Mouse (Mus musculus) heart, postnatal 10 days (tissue): ENCODE results near the gene Eif4e. TPM values are rescaled to one million over a fixed set of nuclear protein-coding genes. Genes with fewer than 3 reads are reported as not detected.

Experiments
- DNase-seq, 2 experiments: peaks; one replicate each; pipeline ENCODE4 v3.0.0; 2021
- intact Hi-C: fragments of 180-260 bp; cut with DNase I; formaldehyde crosslinking; loops from one replicate; pipeline ENCODE4 v1.15.1; 2025
- total RNA-seq, 2 experiments: library from RNA; stranded (reverse); gene quantifications; 2 replicates each; pipeline ENCODE4 v1.2.3; 2021

Gene Eif4e
- 100 to 1,000 TPM; 125 to 138 TPM for total RNA-seq

DNA sequence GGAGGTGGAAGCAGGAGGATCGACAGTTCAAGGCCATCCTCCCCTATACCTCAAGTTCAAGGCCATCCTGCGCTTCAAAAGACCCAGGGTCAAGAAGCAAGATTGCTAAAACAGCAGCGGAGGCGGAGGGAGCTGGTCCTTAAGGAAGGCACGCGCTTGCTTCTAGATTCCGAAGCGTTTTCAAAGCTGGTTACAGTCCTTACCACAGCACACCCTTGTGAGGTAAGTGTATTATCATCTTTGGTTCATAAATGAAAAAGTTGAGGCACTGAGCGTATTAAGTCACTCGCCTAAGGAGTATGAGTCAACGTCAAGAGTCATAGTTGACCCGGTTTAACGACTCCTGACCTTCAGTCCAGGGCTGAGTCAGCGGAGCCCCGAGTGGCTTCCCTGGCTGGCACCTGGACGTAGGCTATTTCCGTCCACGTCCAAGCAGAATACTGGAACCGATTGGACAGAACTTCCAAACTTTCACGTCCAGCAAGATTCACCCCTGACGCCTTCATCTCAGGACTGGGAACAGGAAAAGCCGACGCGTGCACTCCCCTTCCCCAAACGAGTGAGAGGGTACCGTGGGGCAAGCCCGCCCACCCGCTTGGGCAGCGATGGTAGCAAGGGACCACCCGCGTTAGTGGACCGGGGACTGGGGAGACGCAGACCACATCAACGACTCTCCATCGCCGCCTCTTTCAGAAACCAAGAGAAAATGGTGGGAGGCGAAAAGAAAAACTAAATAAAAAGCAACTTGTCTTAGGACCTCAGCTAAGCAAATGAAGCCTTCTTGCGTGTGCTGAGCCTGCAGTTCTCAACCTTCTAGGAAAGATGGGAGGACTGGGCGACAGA lies at the start of gene Eif4e:
Gene Eif4e, plus strand, starts transcription at position 107 of the 843 bp plus-strand sequence.
- intact Hi-C loops: loop anchor here (2.0 to 10.0 kb wide), 2 partner anchors 37 to 661 kb away; partner anchors contain the start of genes Dnajb14, H2afz and Metap1
- peak; percentile 77 to 78 for DNase-seq

DNA sequence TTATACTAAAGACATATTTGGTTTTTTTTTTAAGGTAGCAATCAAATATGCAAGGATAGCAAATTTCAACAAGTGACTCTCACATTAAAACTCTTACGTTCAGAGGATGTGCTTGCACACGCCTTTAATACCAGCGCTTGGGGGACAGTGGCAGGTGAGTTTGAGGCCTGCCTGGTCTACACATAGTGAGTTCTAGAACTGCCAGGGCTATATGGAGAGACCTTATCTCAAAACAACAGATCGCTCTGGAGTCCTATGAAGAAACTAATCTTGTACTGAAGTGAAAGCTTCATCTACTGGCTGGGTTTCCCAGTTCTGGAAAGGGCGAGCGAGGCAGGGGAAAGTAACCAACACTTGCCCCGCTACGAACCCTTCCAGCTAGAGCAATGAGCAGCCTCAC lies 46.5 kb upstream of the Eif4e start:
- DNase-seq: no peak
- intact Hi-C loops: no loop called here

DNA sequence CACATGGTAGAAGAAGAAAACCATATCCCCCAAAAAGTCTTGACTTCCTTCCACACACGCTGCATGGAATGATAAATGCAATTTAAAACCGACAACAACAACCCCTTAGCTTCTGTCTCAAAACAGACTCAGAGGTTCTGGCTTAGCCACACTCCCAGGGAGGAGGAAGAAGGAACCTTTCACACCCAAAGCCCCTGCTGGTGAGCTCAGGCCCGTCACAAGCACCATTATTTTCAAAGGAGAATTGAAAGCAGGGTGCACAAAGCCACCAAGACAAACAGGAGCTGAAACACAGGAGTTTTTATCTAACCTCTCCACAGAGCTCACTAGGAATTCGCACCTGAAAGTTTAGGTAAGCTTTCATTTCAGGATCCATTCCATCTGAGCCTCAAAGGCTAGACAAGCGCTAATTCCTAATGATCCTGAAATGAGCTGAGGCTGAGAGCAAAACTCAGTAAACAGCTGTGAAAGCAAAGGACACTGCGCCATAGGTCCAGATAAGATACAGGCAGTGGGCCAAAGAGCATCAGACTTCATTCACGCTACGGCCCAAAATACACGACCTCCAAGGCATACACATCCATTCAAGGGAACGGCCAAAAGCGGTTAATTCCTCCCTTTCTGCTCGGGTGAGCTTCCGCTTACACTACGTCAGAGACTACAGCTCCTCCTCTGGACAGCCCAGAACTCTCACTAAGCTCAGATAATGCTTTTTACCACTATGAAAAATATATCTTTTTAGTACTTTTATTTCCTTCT lies 44.3 kb upstream of the Eif4e start:
- DNase-seq: peak; percentile 30 to 34
- intact Hi-C loops: loop anchor here (10.0 kb wide), 1 partner anchor 593 kb away; the partner anchor contains the start of gene Rap1gds1

DNA sequence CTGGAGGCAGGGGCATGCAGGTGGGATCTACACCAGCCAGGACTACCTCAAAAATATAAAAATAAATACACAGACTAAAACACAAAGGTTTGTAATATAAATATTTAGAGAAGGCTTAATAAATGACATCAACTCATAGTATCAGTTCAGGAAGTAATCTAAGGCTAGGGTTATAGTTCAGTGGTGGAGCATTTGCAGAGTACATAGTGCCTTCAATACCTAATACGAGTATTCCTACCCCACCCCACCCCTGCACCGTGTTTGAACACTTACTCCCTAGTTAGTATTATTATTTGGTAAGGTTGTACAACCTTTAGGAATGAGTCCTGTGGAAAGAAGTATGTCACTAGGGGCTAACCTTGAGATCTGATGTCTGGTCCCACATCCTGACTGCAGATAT lies 42.7 kb upstream of the Eif4e start:
- intact Hi-C loops: loop anchor here (10.0 kb wide), 1 partner anchor 592 kb away; the partner anchor contains the start of gene Rap1gds1
- no peak for DNase-seq

DNA sequence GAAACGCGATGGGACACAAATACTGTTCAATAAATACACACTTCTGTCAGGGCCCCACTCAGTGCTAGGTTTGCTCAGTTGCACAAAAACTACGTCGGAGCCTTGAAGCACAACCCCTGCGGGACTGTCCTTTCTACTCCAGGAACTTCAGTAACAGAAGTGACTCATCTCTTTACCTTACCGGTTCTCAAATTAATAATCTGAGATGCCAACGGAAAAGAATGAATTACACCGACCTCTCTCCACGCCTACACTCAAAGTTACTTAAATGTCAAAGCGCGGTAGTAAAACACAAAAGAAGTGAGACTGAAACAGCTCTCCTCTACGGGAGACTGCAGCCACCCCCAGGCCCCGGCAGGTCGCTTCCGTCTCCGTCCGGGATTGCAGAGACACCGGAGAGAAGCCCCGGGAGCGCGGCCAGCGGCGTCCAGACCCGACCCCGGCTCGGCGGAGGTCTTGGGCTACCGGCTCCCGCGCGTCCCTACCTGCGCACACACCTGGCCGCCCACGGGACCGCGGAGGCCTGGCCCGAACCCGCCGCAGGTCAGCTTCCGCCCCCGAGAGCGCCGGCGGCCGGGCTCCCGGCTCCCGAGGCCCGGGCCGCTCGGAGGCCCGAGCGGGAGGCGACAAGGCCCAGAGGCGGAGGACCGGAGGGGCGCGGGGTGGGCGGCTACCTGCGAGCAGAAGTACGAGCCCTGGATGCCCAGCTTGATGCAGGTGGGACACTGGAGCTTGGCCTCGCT lies 37.2 kb upstream of the Eif4e start:
- intact Hi-C loops: loop anchor here (2.0 to 10.0 kb wide), 3 partner anchors 38 to 586 kb away; partner anchors contain the start of genes Adh5, Eif4e and Rap1gds1
- no peak for DNase-seq

GRCm38 (mm10) chr3:138489327-138490033 lies 36.5 kb upstream of the Eif4e start, which contains the start of gene Metap1:
Metap1 (minus strand) TSS chr3:138489515.
- intact Hi-C loops: loop anchor here (2.0 to 10.0 kb wide), 3 partner anchors 37 to 585 kb away; partner anchors contain the start of genes Adh5, Eif4e and Rap1gds1
- DNase-seq: peak; percentile 96 to 97

GRCm38 (mm10) chr3:138490034-138490337 lies 36.0 kb upstream of the Eif4e start:
- intact Hi-C loops: no loop called here
- DNase-seq: peak in 1 of 2 experiments; percentile 8

- intact Hi-C loops: no loop called here
- no peak for DNase-seq
Observed at GRCm38 (mm10) chr3:138493668-138494067, 32.3 kb upstream of the Eif4e start.

GRCm38 (mm10) chr3:138494565-138494964 lies 31.4 kb upstream of the Eif4e start:
- no peak for DNase-seq
- intact Hi-C loops: no loop called here

DNA sequence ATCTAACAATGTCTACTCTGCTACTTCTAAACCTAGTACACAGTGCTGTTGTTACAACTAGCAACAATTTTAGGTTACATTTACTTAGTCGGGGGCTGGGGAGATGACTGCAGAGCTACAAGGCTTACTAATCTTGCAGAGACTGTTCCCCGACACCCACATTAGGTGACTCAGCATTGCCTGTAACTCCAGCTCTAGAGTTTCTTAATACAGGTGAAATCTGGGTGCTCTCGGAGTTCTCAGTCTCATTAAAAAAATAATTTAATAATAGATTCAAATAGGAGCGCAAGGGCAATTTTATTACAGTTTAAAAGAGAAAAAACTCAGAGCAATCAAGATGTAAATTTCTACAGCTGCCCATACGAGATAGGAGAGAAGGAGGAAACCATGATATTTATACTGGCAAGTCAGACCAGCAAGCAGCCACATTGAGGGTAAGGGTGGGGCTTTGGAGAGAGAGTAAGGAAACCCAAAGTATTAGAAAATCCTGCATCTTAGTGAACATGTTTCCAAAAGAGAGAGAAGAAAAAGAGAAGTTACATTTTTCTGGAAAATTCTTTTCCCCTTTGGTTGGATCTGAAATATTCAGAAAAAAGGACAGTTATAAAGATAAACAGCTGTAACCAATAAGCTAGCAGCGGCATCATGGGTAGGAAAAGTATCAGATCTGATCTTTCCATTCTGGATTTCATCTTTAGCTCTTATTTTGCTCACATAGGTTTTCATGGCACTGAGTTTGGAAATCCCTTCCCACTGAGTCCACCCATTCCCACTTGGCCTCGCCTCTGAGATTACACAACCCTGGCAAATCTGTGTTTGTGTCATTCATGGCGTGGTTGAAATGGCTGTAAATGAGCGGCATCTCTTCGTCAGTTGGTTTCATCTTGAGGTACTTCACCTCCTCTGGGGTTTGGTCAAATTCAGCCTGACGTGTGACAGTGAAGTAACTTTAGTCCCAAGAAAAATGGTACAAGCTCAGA lies 30.5 kb upstream of the Eif4e start:
- DNase-seq: no peak
- intact Hi-C loops: no loop called here

GRCm38 (mm10) chr3:138498731-138499130 lies 27.2 kb upstream of the Eif4e start:
- intact Hi-C loops: no loop called here
- DNase-seq: no peak

- intact Hi-C loops: no loop called here
- no peak for DNase-seq
Observed at GRCm38 (mm10) chr3:138499854-138500740, 25.9 kb upstream of the Eif4e start.

- peak in 1 of 2 experiments; percentile 8 for DNase-seq
- intact Hi-C loops: no loop called here
Observed at GRCm38 (mm10) chr3:138503754-138504153, 22.2 kb upstream of the Eif4e start.

DNA sequence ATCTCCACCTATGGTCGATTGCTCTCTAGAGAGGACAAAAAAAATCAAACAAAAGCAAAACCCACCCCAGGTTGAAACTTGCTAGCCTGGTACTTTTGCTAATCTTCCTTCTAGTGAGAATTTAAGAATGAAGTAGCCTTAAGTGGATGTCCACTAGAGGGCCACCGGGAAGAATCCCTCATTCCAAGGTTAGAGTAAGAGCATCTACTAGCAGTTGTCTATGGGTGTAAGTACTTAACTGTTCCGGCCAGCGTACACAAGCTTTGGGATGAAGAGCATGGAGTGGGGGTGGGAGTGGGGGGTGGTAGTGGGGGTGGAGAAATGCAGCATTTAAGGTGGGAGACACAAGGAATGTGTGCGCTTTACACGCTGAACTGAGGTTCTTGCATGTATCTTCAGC lies 19.2 kb upstream of the Eif4e start:
- intact Hi-C loops: loop anchor here (5.0 kb wide), 2 partner anchors 111 to 686 kb away; no protein-coding TSS in a partner anchor
- peak; percentile 39 to 49 for DNase-seq

GRCm38 (mm10) chr3:138509581-138509980 lies 16.4 kb upstream of the Eif4e start:
- no peak for DNase-seq
- intact Hi-C loops: loop anchor here (5.0 kb wide), 2 partner anchors 108 to 683 kb away; no protein-coding TSS in a partner anchor

DNA sequence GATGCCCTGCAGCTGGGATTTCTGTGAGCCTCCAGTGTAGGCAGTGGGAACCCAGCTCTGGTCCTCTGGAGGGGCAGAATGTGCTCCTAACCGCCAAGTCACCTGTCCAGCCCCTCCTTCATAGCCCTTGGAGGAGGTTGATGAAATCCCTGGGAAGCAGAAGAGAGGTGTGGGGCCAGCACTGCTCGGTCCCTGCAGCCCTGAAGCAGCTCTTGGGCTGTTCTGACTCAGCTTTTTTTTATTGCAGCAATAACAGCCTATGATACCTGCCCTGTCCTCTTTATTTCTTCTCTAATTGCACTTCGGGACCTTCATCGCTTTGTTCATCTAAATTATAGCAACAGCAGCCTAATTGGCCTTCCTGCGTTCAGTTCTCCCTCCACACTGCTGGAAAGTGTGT lies 15.5 kb upstream of the Eif4e start:
- intact Hi-C loops: no loop called here

GRCm38 (mm10) chr3:138513243-138513642 lies 12.7 kb upstream of the Eif4e start:
- intact Hi-C loops: no loop called here
- DNase-seq: no peak

More for the DNA sequence above, 15.5 kb upstream of the Eif4e start:
- DNase-seq: no peak

GRCm38 (mm10) chr3:138514749-138515148 lies 11.2 kb upstream of the Eif4e start:
- intact Hi-C loops: loop anchor here (5.0 kb wide), 1 partner anchor 393 kb away; no protein-coding TSS in a partner anchor
- no peak for DNase-seq
